Mouse (Mus musculus): ENCODE results near the gene Pnmal2.

The Pnmal2 gene

DNA sequence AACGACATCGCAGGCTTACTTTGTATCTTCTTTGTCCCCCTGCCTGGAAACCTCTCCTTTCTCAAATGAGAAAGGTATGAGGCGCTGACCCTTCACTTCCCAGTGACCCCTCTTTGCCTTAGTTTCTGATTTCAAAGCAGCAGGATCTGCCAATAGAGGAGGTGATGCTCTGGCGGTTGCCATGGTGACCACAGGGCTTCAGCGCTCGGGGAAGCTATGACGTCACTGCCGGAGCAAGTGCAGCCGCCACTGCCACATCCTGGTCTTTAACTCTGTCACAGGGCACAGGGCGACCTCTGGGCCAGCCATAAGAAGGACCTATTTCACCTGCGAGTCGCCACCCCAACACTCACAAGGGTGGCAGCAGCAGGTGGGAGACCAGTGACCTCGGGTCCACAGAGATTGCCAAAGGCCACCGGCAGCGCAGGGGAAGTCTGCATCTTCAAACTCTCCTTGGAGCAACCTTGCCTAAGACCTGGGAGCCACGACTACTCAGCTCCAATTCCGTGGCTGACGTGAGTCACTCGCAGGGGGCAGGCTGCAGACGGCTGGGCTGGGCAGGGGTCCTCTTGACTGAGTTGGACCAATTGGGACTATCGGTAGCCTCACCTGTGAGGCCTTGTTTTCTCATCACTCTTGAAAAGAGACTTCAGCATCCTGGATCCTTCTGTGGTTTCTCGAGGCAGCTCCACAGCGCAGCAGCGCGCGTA is 38.5 kb downstream of the Pnmal2 start, which contains the start of gene Gm42372:
Gene Gm42372, plus strand, starts transcription at position 228 of the 710 bp plus-strand sequence.
- DNase-seq (ENCODE audit: low spot score in 2 of 2), result peak; percentile 56 to 60

DNA sequence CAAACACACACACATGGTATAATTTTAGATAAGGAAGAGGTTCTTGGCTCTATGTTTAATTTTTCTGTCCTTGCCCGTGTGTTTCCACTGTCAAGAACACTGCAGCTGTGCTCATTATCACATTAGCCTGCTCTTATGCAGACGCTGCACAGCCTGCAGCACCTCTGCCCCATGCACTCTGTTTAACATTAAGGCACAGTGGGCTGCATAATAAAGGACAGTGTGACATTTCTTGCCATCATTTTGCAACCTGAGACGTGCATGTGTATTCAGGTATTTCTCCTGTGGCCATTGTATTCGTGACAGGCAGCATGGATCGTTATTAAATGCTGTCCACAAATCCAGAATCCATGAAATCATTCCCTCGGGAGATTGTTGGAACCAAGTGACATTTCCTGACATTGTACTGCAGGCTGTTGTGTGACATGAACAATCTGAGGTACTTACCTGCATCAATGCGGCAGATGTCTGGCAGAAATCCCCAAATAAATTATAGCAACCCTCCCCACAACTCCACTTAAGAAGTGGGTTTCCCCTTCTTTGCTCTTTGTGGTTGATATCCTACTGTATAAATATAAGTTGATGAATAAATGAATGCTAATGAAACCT is 43.2 kb downstream of the Pnmal2 start:
- no peak for DNase-seq (ENCODE audit: low spot score in 2 of 2)

DNA sequence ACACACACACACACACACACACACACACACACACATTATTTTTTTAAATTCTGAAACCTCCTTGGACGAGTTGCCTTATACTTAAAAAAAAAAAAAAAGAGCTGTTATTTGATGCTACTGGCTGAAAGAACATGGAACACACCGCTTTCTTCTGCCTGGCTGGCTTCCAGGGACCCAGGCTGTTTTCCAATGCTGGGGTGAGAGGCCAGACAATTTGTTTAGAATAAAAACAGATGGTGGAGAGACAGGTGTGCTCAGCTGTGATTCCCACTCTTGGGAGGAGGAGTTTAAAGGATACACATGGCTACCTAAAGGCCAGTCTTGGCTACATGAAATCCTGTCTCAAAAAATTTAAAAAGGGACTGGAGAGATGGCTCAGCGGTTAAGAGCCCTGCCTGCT is 43.9 kb downstream of the Pnmal2 start:
- DNase-seq (ENCODE audit: low spot score in 2 of 2), result no peak

DNA sequence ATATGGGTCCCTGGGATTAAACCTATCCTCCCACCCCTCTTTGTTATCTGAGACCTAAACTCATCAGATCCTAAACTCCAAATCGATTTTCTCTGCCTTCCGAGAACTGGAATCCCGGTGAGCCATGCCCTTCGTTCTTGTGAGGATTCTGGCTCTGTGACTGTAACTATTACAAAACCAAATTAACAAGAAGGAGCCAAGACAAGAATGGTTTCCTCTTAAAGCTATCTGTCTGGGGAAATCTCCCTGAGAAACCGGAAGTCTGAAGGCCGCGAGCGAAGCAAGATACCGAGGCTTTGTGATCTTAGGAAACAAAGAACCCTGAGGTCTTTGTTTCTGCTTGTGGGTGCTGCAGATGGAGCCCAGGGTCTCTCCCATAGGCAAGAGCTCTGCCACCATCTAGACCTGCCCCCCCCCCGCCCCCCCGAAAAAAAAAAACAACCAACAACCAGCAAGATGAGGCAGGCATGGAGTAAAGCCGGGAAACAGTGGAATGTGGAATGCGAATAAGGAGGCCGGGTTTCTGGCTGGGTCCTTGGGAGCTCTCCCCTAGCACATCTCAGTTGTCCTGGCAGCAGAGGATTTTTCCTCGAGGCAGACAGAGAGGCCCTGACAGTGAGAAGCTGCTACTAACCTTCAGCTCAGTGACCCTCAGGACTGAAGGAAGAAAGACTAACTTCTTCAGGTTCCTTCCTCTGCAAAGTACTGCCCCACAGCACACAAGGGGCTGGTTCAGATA is 45.7 kb downstream of the Pnmal2 start:
- no peak for DNase-seq (ENCODE audit: low spot score in 2 of 2)

DNA sequence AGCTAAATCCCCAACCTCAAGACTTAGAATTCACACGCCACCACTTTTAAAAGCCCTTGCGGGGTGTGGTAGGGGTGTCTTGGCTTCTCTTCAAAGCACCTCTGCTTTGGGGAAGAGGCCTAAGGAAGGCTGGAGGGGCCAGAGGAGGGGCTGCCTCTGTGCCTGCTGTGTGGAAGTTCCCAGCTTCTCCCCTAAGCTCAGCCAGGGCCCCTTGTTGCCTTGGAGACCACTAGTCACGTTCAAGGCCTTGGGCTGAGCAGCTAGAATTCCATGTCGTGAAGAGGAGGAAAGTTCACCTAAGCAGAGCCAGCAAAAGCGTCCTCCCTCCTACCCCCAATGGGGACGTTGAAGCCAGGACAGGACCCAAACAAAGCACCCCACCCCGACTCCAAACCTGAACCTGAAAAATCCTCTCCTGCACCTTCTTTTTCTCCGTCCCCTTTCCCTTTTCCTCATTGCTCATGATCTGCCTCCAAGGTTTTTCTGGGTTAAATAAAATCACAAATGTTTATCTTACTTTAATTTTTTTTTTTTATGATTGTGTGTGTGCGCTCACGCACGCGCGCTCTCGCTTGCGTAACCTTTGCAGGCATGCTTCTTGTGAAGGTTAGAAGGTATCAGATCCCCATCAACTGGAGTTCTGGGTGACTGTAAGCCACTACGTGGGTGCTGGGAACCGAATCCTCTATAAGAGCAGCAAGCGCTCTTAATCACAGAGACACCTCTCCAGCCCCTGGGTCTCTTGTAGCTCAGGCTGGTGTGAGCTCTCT is 47.4 kb downstream of the Pnmal2 start:
- no peak for DNase-seq (ENCODE audit: low spot score in 2 of 2)

DNA sequence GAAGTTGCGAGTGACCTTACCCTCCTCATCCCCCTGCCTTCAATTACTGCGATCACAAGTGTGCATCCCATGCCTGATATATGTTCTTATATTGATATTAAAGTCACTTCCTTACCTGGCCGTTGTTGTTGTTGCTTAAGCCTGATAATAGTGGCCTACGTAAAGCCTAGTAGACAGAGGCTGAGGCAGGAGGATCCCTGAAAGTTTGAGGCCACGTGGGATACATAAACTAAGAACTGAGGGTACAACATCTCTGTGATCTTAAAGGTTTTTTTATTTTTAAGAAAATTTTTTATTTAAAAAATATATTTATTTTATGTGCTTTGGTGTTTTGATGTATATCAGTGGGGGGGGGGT is 47.9 kb downstream of the Pnmal2 start, which contains the start of gene Ccdc8:
Gene Ccdc8, plus strand, starts transcription at position 258 of the 357 bp plus-strand sequence.
- DNase-seq (ENCODE audit: low spot score in 2 of 2), result no peak

DNA sequence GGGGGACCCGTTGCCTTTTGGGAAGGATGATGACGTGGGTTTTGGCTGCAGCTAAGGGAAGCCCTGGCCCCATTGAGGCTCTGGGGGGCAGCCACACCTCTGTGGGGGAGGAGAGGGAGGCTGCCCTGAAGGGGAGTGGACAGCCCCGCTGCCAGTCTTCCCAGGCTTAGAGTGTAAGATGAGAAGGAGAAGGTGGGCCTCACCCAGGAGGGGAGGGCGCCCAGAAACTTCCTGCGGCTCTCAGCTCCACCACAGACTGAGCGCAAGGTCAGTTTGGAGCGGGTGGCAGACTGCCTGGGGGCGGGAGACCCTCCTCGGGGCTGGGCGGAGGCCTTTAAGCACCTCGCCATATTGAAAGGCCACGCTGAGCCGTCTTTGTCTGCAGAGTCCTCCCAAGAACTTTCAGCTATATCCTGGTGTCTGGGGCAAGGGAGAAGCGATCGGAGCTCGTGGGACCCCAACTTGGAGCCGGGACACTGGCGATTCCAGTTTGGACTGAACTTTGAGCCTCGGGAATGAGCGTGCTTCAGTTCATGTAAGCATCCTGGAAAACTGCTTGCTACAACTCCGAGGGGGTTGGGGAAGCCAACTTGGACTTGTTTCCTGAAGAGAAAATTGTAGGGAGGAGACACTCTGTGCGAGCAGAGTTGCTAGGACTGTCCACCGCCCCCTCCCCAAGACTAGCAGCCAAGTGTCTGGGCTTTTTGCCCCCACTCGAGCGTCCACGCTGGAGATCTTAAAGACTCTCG is 49.3 kb downstream of the Pnmal2 start:
- DNase-seq (ENCODE audit: low spot score in 2 of 2), result peak in 1 of 2 experiments; percentile 15

DNA sequence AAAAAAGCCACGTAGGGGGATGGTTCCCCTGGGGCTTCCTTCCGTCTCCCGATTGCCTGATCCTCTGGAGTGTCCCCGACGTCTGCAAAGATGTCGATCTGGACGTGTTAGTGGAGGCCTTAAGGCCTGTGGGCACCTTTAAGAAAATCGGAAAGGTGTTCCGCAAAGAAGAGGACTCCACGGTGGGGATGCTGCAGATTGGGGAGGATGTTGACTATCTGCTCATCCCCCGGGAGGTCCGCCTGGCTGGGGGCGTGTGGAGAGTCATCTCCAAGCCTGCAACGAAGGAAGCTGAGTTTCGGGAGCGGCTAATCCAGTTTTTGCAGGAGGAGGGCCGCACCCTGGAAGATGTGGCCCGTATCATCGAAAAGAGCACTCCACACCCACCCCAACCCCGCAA is 49.9 kb downstream of the Pnmal2 start:
- DNase-seq (ENCODE audit: low spot score in 2 of 2), result no peak

DNA sequence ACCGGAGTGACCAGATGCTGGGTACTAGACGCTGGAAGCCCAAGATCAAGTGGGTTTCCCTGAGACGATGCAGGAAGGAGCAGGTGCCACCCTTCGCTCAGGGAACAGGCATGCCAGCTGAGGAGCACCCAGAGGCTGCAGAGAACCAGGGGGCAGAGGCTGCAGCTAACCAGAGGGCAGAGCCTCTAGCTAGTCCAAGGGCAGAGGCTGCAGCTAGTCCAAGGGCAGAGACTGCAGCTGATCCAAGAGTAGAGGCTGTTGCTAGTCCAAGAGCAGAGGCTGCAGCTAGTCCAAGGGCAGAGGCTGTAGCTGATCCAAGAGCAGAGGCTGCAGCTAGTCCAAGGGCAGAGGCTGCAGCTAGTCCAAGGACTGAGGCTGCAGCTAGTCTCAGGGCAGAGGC is 50.9 kb downstream of the Pnmal2 start:
- no peak for DNase-seq (ENCODE audit: low spot score in 2 of 2)
